Mouse (Mus musculus) spleen, adult 2 months (tissue): ENCODE measurements around the gene Ngfr.

ENCODE experiments used
- CTCF ChIP-seq: fragments of 200-500 bp; IDR thresholded peaks from 2 replicates; pipeline ENCODE4 v1.5.1; 2011; ENCODE audit warnings: mild to moderate bottlenecking, inconsistent platforms; ENCODE audit not compliant: insufficient read depth, insufficient read length, insufficient replicate concordance; ENCODE audit errors: extremely low read depth
- POLR2A ChIP-seq: fragments of 200-500 bp; IDR thresholded peaks from 2 replicates; pipeline ENCODE4 v1.6.1; 2011; ENCODE audit warnings: low read depth, low read length, inconsistent platforms

- no peak for TF ChIP-seq POLR2A
- no peak for TF ChIP-seq CTCF
Observed at GRCm38 (mm10) chr11:95567936-95568715, 19.4 kb downstream of the Ngfr start.
